Mouse (Mus musculus) stomach, postnatal 0 days (tissue): ENCODE measurements at regions not wholly inside any gene's neighbourhood (a gene's known extent, or its start where the extent isn't known, plus 50 kb on each side); places are given as distances from the start of the nearest gene placed in this dataset.

Experiments
- ATAC-seq: fragments of 200-750 bp; cut with Nextera tagmentation; 2 replicates; pipeline ENCODE4 v1.8.0; 2017; ENCODE audit not compliant: low FRiP score, low TSS enrichment
- DNase-seq: peaks from one replicate; pipeline ENCODE4 v3.0.0-alpha.2; 2016; ENCODE audit warnings: low spot score
- H3K27ac ChIP-seq: fragments of 300-500 bp; sonication (generic); replicated peaks from 2 replicates; pipeline ENCODE4 v1.5.1; 2014; ENCODE audit warnings: mild to moderate bottlenecking, control low read depth
- H3K27me3 ChIP-seq: fragments of 300-500 bp; sonication (generic); 2 replicates; pipeline ENCODE4 v1.6.1; 2014; ENCODE audit warnings: low read length; ENCODE audit not compliant: control insufficient read depth, insufficient read depth
- H3K36me3 ChIP-seq: fragments of 300-500 bp; sonication (generic); 2 replicates; pipeline ENCODE4 v1.6.1; 2014; ENCODE audit warnings: low read length, mixed read lengths; ENCODE audit not compliant: control insufficient read depth, insufficient read depth
- H3K4me1 ChIP-seq: fragments of 300-500 bp; sonication (generic); replicated peaks from 2 replicates; pipeline ENCODE4 v1.6.1; 2014; ENCODE audit warnings: antibody characterized with exemption; ENCODE audit not compliant: control insufficient read depth, insufficient read depth
- H3K4me2 ChIP-seq: fragments of 300-500 bp; sonication (generic); replicated peaks from 2 replicates; pipeline ENCODE4 v1.6.1; 2014; ENCODE audit warnings: low read depth, mild to moderate bottlenecking, control low read depth, moderate library complexity
- H3K4me3 ChIP-seq: fragments of 300-500 bp; sonication (generic); 2 replicates; pipeline ENCODE4 v1.5.1; 2014; ENCODE audit warnings: low read depth, low read length, control low read depth
- H3K9ac ChIP-seq: fragments of 300-500 bp; sonication (generic); 2 replicates; pipeline ENCODE4 v1.6.1; 2014; ENCODE audit warnings: mild to moderate bottlenecking, low read length, control low read depth, mixed read lengths
- H3K9me3 ChIP-seq: fragments of 300-500 bp; sonication (generic); 2 replicates; pipeline ENCODE4 v1.6.1; 2016; ENCODE audit warnings: low read length; ENCODE audit not compliant: control insufficient read depth
- CTCF ChIP-seq: IDR thresholded peaks from 2 replicates; pipeline ENCODE4 v1.5.1; 2016; ENCODE audit warnings: antibody characterized with exemption, low read depth, mild to moderate bottlenecking, moderate library complexity
- EP300 ChIP-seq: optimal IDR thresholded peaks from 2 replicates; pipeline ENCODE3; 2016; ENCODE audit warnings: antibody characterized with exemption
- WGBS: fragments of 180-500 bp; shearing (Covaris S2); extraction: QIAGEN DNeasy Blood & Tissue Kit; methylation state at CpG from one replicate; pipeline ENCODE4 v1.1.7; 2014; 5-methylcytosine and 5-hydroxymethylcytosine counted together

DNA sequence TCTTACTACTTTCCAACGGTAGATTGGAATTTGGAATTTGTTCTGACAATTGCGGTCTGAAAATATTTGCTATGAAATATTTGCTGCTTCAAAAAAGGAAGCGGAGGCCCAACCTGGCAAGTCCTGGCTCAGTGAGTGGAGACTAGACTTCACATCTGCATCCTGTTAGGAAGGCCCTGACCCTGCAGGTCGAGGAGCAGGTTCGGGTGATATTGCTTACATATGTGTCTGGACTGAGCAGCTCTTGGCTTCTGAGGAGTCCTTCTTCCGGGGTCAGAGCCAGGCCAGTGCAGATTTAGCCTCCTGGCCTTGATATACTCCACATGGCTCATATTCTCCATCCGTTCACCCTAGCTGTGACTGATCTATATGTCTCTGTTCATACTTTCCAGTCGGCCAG lies 1026.6 kb downstream of the Bcl11a start:
- DNase-seq = no peak
- H3K4me3 ChIP-seq = no peak overlapping the region
- no peak overlapping the region for H3K9ac ChIP-seq
- WGBS = 50% methylated on average over 8 of the region's 8 CpGs
- H3K4me2 ChIP-seq = no peak overlapping the region
- ATAC-seq = no peak
- no peaks in the 10 kb centered on the region for H3K9me3 ChIP-seq
- H3K4me1 ChIP-seq = no peaks in the 10 kb centered on the region
- no peaks in the 10 kb centered on the region for H3K36me3 ChIP-seq
- no peaks in the 10 kb centered on the region for H3K27me3 ChIP-seq
- TF ChIP-seq CTCF = no peak
- TF ChIP-seq EP300 = no peak
- no peak overlapping the region for H3K27ac ChIP-seq

DNA sequence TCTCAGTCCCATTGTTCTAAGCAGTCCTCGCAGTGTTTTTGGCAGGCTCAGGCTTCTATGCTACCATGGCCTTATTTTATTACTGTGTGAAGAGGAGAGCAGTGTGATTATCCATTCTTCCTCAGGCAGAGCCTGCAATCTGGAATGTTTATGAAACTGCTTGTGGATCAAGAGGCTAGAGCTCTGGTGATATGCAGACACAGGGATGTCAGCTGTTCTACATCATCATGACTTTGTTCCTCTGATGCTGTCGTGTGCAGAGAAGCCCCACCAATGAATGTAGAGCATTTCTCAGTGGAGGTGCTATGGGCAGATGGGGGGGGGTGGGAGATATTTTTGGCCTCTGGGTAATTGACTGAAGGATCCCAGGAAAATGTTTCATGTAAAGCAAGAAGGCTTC lies 1046.6 kb downstream of the Bcl11a start:
- Histone ChIP-seq H3K27me3 (no peaks in the 10 kb centered on the region), H3K4me2 (no peak overlapping the region), H3K9me3 (no peaks in the 10 kb centered on the region), H3K4me3 (no peak overlapping the region), H3K27ac (no peak overlapping the region), H3K4me1 (no peaks in the 10 kb centered on the region), H3K36me3 (no peaks in the 10 kb centered on the region), H3K9ac (no peak overlapping the region)
- WGBS = 30% methylated on average over 2 of the region's 2 CpGs
- ATAC-seq (no peak), DNase-seq (no peak)
- no peak for TF ChIP-seq CTCF

DNA sequence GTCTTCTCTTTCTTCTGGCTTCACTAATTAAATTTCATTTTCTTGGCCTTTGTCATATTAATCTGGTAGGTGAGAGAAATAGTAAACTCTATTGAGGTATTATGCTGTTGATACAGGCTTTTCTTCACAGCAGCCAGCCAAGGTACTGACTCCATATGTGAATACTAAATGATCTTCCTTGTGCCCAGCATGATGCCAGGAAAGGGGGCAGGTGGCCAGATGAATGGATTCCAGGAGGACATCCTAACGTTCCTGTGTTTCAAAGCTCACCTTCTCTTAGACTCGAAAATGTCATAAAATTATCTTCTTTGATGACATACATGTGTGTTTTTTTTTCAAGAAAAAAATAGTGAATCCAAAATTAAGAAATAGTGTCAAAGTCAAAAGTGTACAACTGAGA lies 1064.4 kb downstream of the Bcl11a start:
- 72% methylated on average over 2 of the region's 2 CpGs for WGBS
- ATAC-seq = no peak
- Histone ChIP-seq H3K4me2 (no peak overlapping the region), H3K27ac (no peak overlapping the region), H3K36me3 (no peaks in the 10 kb centered on the region), H3K9me3 (no peaks in the 10 kb centered on the region), H3K4me3 (no peak overlapping the region), H3K4me1 (no peaks in the 10 kb centered on the region), H3K27me3 (no peaks in the 10 kb centered on the region), H3K9ac (no peak overlapping the region)
- DNase-seq = no peak
- TF ChIP-seq EP300 (no peak), CTCF (no peak)

DNA sequence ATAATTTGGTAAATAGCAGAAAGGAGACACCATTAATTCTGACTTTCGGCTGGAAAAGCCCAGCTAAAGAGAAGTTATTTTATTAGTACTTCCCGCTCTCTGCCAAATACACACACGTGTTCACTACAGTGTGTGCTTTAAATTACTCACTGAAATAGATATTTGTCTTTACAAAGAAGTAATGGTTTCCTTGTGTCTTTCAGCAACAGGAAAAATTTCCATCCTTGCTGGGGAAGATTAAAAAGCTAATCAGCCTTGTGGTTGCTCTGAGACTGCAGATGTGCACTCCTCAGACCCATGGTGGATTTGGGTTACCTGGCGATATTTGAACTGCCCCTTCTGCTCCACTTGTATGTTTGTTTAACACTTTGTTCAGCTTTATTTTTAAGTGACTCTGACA lies 1065.0 kb downstream of the Bcl11a start:
- 56% methylated on average over 4 of the region's 4 CpGs for WGBS
- no peak for TF ChIP-seq CTCF
- TF ChIP-seq EP300 = no peak
- no peak for ATAC-seq
- Histone ChIP-seq H3K27me3 (no peaks in the 10 kb centered on the region), H3K4me1 (no peaks in the 10 kb centered on the region), H3K9ac (no peak overlapping the region), H3K4me3 (no peak overlapping the region), H3K4me2 (no peak overlapping the region), H3K9me3 (no peaks in the 10 kb centered on the region), H3K27ac (no peak overlapping the region), H3K36me3 (no peaks in the 10 kb centered on the region)
- DNase-seq = no peak

DNA sequence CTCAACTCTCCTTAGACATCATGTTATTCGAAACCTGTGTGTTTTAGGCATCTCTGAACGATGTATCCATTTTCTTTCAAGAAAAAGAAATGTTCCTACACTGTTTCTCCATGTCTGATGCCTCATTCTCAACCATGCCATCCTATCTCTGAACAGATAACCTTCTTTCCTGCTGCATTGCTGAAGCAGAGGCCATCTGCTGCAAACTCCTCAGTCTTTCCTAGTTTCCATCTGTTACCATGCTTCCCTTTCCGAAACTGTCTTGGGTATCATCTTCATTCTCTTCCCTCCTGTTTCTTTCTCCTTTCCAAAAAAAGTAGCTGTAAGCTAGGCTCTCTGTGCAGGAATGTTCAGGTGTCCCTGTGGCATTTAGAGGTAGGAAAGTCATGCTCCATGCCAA lies 1063.3 kb downstream of the 5730522E02Rik start:
- TF ChIP-seq EP300 (no peak), CTCF (no peak)
- ATAC-seq (no peak), DNase-seq (no peak)
- Histone ChIP-seq H3K27ac (no peak overlapping the region), H3K9me3 (no peaks in the 10 kb centered on the region), H3K4me1 (no peaks in the 10 kb centered on the region), H3K4me2 (no peak overlapping the region), H3K36me3 (no peaks in the 10 kb centered on the region), H3K27me3 (no peaks in the 10 kb centered on the region), H3K9ac (no peak overlapping the region), H3K4me3 (no peak overlapping the region)
- WGBS = 79% methylated on average over 3 of the region's 3 CpGs

DNA sequence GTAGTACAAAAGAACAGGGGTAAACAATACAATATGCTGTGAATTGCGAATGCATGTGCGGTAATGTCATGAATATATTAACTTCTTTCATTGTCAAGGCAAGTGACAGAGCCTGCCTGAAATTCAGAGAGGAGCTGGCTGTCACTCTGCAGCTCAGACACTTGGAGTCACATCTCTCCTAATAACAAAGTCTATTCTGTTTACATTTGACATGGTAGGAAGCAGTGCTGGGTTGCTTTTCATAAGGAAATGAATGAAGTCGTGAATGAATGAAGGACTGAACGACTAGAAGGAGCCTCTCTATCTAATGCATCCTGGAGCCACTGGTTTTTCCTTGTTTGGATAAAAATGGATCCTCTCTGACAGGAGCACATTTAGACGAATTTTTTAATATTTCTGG lies 1053.9 kb downstream of the 5730522E02Rik start:
- Histone ChIP-seq H3K27me3 (no peaks in the 10 kb centered on the region), H3K9ac (no peak overlapping the region), H3K4me2 (no peak overlapping the region), H3K4me1 (no peaks in the 10 kb centered on the region), H3K9me3 (no peaks in the 10 kb centered on the region), H3K27ac (no peak overlapping the region), H3K4me3 (no peak overlapping the region), H3K36me3 (no peaks in the 10 kb centered on the region)
- no peak for ATAC-seq
- TF ChIP-seq CTCF = no peak
- TF ChIP-seq EP300 = no peak
- no peak for DNase-seq
- WGBS = 37% methylated on average over 5 of the region's 5 CpGs
